Mouse (Mus musculus): ENCODE data around the gene Sema6d. TPM values are rescaled to one million over a fixed set of nuclear protein-coding genes. Genes with fewer than 3 reads are reported as not detected.

The Sema6d gene
- polyA plus RNA-seq, 1 experiment from 2014 or later: 4.9 TPM

DNA sequence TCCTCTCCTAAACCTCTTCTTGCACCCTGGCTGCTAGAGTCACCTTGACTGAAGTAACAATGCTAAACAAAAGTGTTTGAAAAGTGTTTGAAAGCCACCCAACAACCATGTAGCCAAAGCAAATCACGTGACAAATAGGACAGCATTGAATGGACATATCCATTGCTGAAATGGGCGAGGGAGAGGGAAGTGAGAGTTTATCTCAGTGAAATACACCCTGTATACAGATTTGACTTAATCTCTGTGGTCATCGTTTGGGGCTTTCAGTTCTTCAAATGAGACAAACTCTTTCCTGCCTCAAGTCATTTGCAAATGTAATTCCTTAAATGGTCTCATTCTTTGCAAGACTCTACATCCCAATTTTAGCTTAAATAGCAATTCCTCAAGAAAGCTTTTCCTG is 174.5 kb downstream of the Sema6d start:
- 82% methylated on average over 3 of the region's 3 CpGs for WGBS

GRCm38 (mm10) chr2:124271156-124271555 is 181.4 kb downstream of the Sema6d start:
- ATAC-seq (replicated peaks; ENCODE audit: low FRiP score, low read depth) (no peak), DNase-seq (ENCODE audit: low spot score) (no peak)
- Histone ChIP-seq H3K36me3 (ENCODE audit: insufficient read depth, low read length) (no peaks in the 10 kb centered on the region), H3K4me1 (replicated peaks; ENCODE audit: insufficient read depth, low read length) (no peaks in the 10 kb centered on the region), H3K27me3 (ENCODE audit: insufficient read depth, low read length) (no peaks in the 10 kb centered on the region), H3K9ac (ENCODE audit: low read depth, low read length) (no peak overlapping the region), H3K9me3 (replicated peaks; ENCODE audit: low read length) (no peaks in the 10 kb centered on the region), H3K4me2 (ENCODE audit: low read length) (no peak overlapping the region), H3K4me3 (replicated peaks; ENCODE audit: low read depth, low read length) (no peak overlapping the region), H3K27ac (no peak overlapping the region)
- no peak for TF ChIP-seq CTCF (IDR thresholded peaks at IDR 0.05; ENCODE audit: low read depth)
- 69% methylated on average over 6 of the region's 6 CpGs for WGBS

More for the DNA sequence above, 174.5 kb downstream of the Sema6d start:
- TF ChIP-seq CTCF (IDR thresholded peaks at IDR 0.05; ENCODE audit: low read depth): no peak
- Histone ChIP-seq H3K9me3 (replicated peaks; ENCODE audit: low read length) (no peaks in the 10 kb centered on the region), H3K9ac (ENCODE audit: low read depth, low read length) (no peak overlapping the region), H3K27ac (no peak overlapping the region), H3K36me3 (ENCODE audit: insufficient read depth, low read length) (no peaks in the 10 kb centered on the region), H3K27me3 (ENCODE audit: insufficient read depth, low read length) (no peaks in the 10 kb centered on the region), H3K4me3 (replicated peaks; ENCODE audit: low read depth, low read length) (no peak overlapping the region), H3K4me2 (ENCODE audit: low read length) (no peak overlapping the region), H3K4me1 (replicated peaks; ENCODE audit: insufficient read depth, low read length) (no peaks in the 10 kb centered on the region)
- ATAC-seq (replicated peaks; ENCODE audit: low FRiP score, low read depth): no peak
- no peak for DNase-seq (ENCODE audit: low spot score)

GRCm38 (mm10) chr2:124277492-124277891 is 187.7 kb downstream of the Sema6d start:
- Histone ChIP-seq H3K27me3 (ENCODE audit: insufficient read depth, low read length) (no peaks in the 10 kb centered on the region), H3K36me3 (ENCODE audit: insufficient read depth, low read length) (no peaks in the 10 kb centered on the region), H3K4me2 (ENCODE audit: low read length) (no peak overlapping the region), H3K4me1 (replicated peaks; ENCODE audit: insufficient read depth, low read length) (no peaks in the 10 kb centered on the region), H3K9me3 (replicated peaks; ENCODE audit: low read length) (no peaks in the 10 kb centered on the region), H3K9ac (ENCODE audit: low read depth, low read length) (no peak overlapping the region), H3K4me3 (replicated peaks; ENCODE audit: low read depth, low read length) (no peak overlapping the region), H3K27ac (no peak overlapping the region)
- ATAC-seq (replicated peaks; ENCODE audit: low FRiP score, low read depth): no peak
- no peak for TF ChIP-seq CTCF (IDR thresholded peaks at IDR 0.05; ENCODE audit: low read depth)
- no peak for DNase-seq (ENCODE audit: low spot score)
- 88% methylated on average over 1 of the region's 1 CpGs for WGBS

DNA sequence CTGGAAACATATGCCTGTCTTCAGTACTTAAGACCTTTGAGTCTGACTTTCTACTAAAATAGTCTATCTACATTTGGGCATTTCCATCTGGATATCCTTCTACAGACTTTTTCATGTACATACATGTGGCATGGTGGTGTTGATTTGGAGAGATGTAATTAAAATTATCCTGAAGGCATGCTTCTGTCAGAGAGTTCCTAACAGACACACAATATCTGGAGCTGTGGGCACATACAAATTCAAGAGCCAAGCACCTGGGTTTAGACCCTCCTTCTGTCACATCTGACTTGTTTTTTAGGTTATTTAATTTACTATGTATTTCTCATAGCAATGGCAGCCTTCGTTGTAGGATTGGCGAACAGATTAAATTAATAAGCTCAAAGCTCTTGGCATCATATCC is 195.3 kb downstream of the Sema6d start:
- no peak for DNase-seq (ENCODE audit: low spot score)
- 86% methylated on average over 2 of the region's 2 CpGs for WGBS
- no peak for ATAC-seq (replicated peaks; ENCODE audit: low FRiP score, low read depth)

DNA sequence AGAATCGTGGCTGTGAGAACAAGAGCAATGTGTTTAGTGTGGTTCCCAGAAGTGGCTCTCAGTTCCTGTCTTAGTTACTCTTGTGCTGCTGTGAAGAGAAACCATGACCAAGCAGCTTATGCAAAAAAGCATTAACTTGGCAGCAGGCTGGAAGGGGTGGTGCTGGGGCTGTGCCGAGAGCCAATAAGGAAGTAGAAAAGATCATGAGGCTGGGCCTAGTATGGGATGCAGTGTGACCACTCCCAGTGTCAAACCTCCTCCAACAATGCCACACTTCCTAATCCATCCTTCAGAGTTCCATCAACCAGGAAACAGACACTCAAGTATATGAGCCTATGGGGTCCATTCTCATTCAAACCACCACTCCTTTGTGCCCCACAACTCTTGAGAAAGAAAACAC is 199.6 kb downstream of the Sema6d start:
- TF ChIP-seq CTCF (IDR thresholded peaks at IDR 0.05; ENCODE audit: low read depth): no peak
- Histone ChIP-seq H3K27me3 (ENCODE audit: insufficient read depth, low read length) (no peaks in the 10 kb centered on the region), H3K36me3 (ENCODE audit: insufficient read depth, low read length) (no peaks in the 10 kb centered on the region), H3K4me1 (replicated peaks; ENCODE audit: insufficient read depth, low read length) (no peaks in the 10 kb centered on the region), H3K9me3 (replicated peaks; ENCODE audit: low read length) (no peaks in the 10 kb centered on the region), H3K4me2 (ENCODE audit: low read length) (no peak overlapping the region), H3K27ac (no peak overlapping the region), H3K4me3 (replicated peaks; ENCODE audit: low read depth, low read length) (no peak overlapping the region), H3K9ac (ENCODE audit: low read depth, low read length) (no peak overlapping the region)
- DNase-seq (ENCODE audit: low spot score) (no peak), ATAC-seq (replicated peaks; ENCODE audit: low FRiP score, low read depth) (no peak)
- WGBS: 85% methylated on average over 2 of the region's 2 CpGs

More for the DNA sequence above, 195.3 kb downstream of the Sema6d start:
- Histone ChIP-seq H3K4me3 (replicated peaks; ENCODE audit: low read depth, low read length) (no peak overlapping the region), H3K27me3 (ENCODE audit: insufficient read depth, low read length) (no peaks in the 10 kb centered on the region), H3K27ac (no peak overlapping the region), H3K4me1 (replicated peaks; ENCODE audit: insufficient read depth, low read length) (no peaks in the 10 kb centered on the region), H3K4me2 (ENCODE audit: low read length) (no peak overlapping the region), H3K9me3 (replicated peaks; ENCODE audit: low read length) (no peaks in the 10 kb centered on the region), H3K36me3 (ENCODE audit: insufficient read depth, low read length) (no peaks in the 10 kb centered on the region), H3K9ac (ENCODE audit: low read depth, low read length) (no peak overlapping the region)
- no peak for TF ChIP-seq CTCF (IDR thresholded peaks at IDR 0.05; ENCODE audit: low read depth)

GRCm38 (mm10) chr2:124291145-124291544 is 201.4 kb downstream of the Sema6d start:
- no peak for DNase-seq (ENCODE audit: low spot score)
- ATAC-seq (replicated peaks; ENCODE audit: low FRiP score, low read depth): no peak
- Histone ChIP-seq H3K9me3 (replicated peaks; ENCODE audit: low read length) (no peaks in the 10 kb centered on the region), H3K36me3 (ENCODE audit: insufficient read depth, low read length) (no peaks in the 10 kb centered on the region), H3K4me2 (ENCODE audit: low read length) (no peak overlapping the region), H3K9ac (ENCODE audit: low read depth, low read length) (no peak overlapping the region), H3K4me1 (replicated peaks; ENCODE audit: insufficient read depth, low read length) (no peaks in the 10 kb centered on the region), H3K27me3 (ENCODE audit: insufficient read depth, low read length) (no peaks in the 10 kb centered on the region), H3K4me3 (replicated peaks; ENCODE audit: low read depth, low read length) (no peak overlapping the region), H3K27ac (no peak overlapping the region)
- 84% methylated on average over 3 of the region's 3 CpGs for WGBS
- TF ChIP-seq CTCF (IDR thresholded peaks at IDR 0.05; ENCODE audit: low read depth): no peak

DNA sequence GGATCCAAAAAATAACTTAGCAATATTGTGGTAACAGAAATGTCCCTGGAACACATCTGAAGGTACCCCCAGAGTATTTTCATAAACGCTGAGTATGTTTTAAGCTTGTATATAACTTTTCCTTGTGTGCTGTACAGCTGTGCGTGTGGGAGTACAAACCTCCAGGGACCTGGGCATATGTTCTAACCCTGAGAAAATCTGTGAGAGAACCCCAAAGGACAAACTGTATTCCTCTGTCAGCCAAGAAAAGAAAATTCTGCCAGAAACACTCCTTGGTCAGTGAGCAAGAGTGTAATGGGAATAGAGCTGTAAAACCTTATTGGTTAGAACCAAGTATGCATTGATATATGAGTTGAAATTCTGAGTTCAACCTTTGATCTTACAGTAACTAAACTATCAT is 203.8 kb downstream of the Sema6d start:
- no peaks in the 10 kb centered on the region for H3K36me3 ChIP-seq (ENCODE audit: insufficient read depth, low read length)
- 84% methylated on average over 2 of the region's 2 CpGs for WGBS
- no peak overlapping the region for H3K27ac ChIP-seq
- DNase-seq (ENCODE audit: low spot score) (no peak), ATAC-seq (replicated peaks; ENCODE audit: low FRiP score, low read depth) (no peak)
- no peak overlapping the region for H3K4me2 ChIP-seq (ENCODE audit: low read length)
- no peaks in the 10 kb centered on the region for H3K27me3 ChIP-seq (ENCODE audit: insufficient read depth, low read length)
- H3K9ac ChIP-seq (ENCODE audit: low read depth, low read length): no peak overlapping the region
- H3K4me3 ChIP-seq (replicated peaks; ENCODE audit: low read depth, low read length): no peak overlapping the region
- H3K9me3 ChIP-seq (replicated peaks; ENCODE audit: low read length): no peaks in the 10 kb centered on the region
- TF ChIP-seq CTCF (IDR thresholded peaks at IDR 0.05; ENCODE audit: low read depth): no peak
- H3K4me1 ChIP-seq (replicated peaks; ENCODE audit: insufficient read depth, low read length): no peaks in the 10 kb centered on the region
